Mouse (Mus musculus) left cerebral cortex, postnatal 25 days (tissue): ENCODE measurements around the gene Wdr17. TPM values are rescaled to one million over a fixed set of nuclear protein-coding genes. Genes with fewer than 3 reads are reported as not detected.

ENCODE experiments used
- DNase-seq, 2 experiments: peaks; one replicate each; pipeline ENCODE4 v3.0.0; 2022; ENCODE audit warnings: low spot score in 2 of 2, mixed read lengths in 1 of 2
- intact Hi-C: fragments of 180-260 bp; cut with DNase I; formaldehyde crosslinking; loops from one replicate; pipeline ENCODE4 v1.15.1; 2025
- total RNA-seq, 2 experiments: library from RNA; stranded (reverse); gene quantifications; 2 replicates each; pipeline ENCODE4 v1.2.3; 2021

Wdr17 gene
- total RNA-seq: 10 to 100 TPM; 34.0 to 52.0 TPM

GRCm38 (mm10) chr8:54886987-54887785, at the start of gene Wdr17:
Gene Wdr17 (minus strand): TSS chr8:54887184.
- intact Hi-C loops: loop anchor here (1.0 to 2.0 kb wide), 2 partner anchors 67 to 148 kb away; partner anchors contain the start of gene Gpm6a
- peak; percentile 50 to 90 for DNase-seq

GRCm38 (mm10) chr8:54932306-54932705, 45.3 kb upstream of the Wdr17 start:
- intact Hi-C loops: no loop called here
- no peak for DNase-seq

GRCm38 (mm10) chr8:54924936-54925335, 38.0 kb upstream of the Wdr17 start:
- intact Hi-C loops: no loop called here
- no peak for DNase-seq

GRCm38 (mm10) chr8:54922160-54922855, 35.3 kb upstream of the Wdr17 start:
- intact Hi-C loops: no loop called here
- DNase-seq: peak; percentile 30 to 52

GRCm38 (mm10) chr8:54917710-54918109, 30.7 kb upstream of the Wdr17 start:
- intact Hi-C loops: no loop called here
- DNase-seq: no peak

- intact Hi-C loops: no loop called here
- DNase-seq: no peak
Measured at GRCm38 (mm10) chr8:54912891-54913290, 25.9 kb upstream of the Wdr17 start.

- intact Hi-C loops: no loop called here
Measured at GRCm38 (mm10) chr8:54899444-54899843, 12.5 kb upstream of the Wdr17 start.

GRCm38 (mm10) chr8:54894637-54895322, 7.8 kb upstream of the Wdr17 start:
- intact Hi-C loops: no loop called here
- peak in 1 of 2 experiments; percentile 14 for DNase-seq

More at GRCm38 (mm10) chr8:54899444-54899843, 12.5 kb upstream of the Wdr17 start:
- no peak for DNase-seq

GRCm38 (mm10) chr8:54894180-54894579, 7.2 kb upstream of the Wdr17 start:
- intact Hi-C loops: no loop called here

GRCm38 (mm10) chr8:54886560-54886959, 424 bp downstream of the Wdr17 start:
- DNase-seq: no peak

More at GRCm38 (mm10) chr8:54894180-54894579, 7.2 kb upstream of the Wdr17 start:
- no peak for DNase-seq

GRCm38 (mm10) chr8:54876458-54876857, 10.5 kb downstream of the Wdr17 start:
- intact Hi-C loops: no loop called here
- peak in 1 of 2 experiments; percentile 54 for DNase-seq

More at GRCm38 (mm10) chr8:54886560-54886959, 424 bp downstream of the Wdr17 start:
- intact Hi-C loops: loop anchor here (2.0 kb wide), 1 partner anchor 148 kb away; no protein-coding TSS in a partner anchor

- intact Hi-C loops: no loop called here
Measured at GRCm38 (mm10) chr8:54864761-54865064, 22.3 kb downstream of the Wdr17 start.

GRCm38 (mm10) chr8:54864038-54864760, 22.8 kb downstream of the Wdr17 start:
- DNase-seq: peak; percentile 59 to 91
- intact Hi-C loops: no loop called here

More at GRCm38 (mm10) chr8:54864761-54865064, 22.3 kb downstream of the Wdr17 start:
- DNase-seq: peak in 1 of 2 experiments; percentile 47

GRCm38 (mm10) chr8:54836029-54836959, 50.7 kb downstream of the Wdr17 start:
- no peak for DNase-seq
- intact Hi-C loops: no loop called here

GRCm38 (mm10) chr8:54829794-54830426, 57.1 kb downstream of the Wdr17 start:
- DNase-seq: peak; percentile 24 to 68
- intact Hi-C loops: loop anchor here (5.0 kb wide), 1 partner anchor 93 kb away; no protein-coding TSS in a partner anchor

- no peak for DNase-seq
- intact Hi-C loops: loop anchor here (5.0 kb wide), 1 partner anchor 91 kb away; no protein-coding TSS in a partner anchor
Measured at GRCm38 (mm10) chr8:54827974-54828373, 59.0 kb downstream of the Wdr17 start.

- intact Hi-C loops: no loop called here
- DNase-seq: no peak
Measured at GRCm38 (mm10) chr8:54822956-54823355, 64.0 kb downstream of the Wdr17 start.

GRCm38 (mm10) chr8:54818651-54819050, 68.3 kb downstream of the Wdr17 start:
- intact Hi-C loops: no loop called here
- peak in 1 of 2 experiments; percentile 66 for DNase-seq
